Mouse (Mus musculus) embryonic facial prominence, embryonic 15.5 days (tissue): ENCODE results near the gene Apoh. TPM values are rescaled to one million over a fixed set of nuclear protein-coding genes. Genes with fewer than 3 reads are reported as not detected.

Source experiments
- polyA plus RNA-seq: library from polyadenylated mRNA; unstranded; fragments of >200 nt; fragmentation: Nextera tagmentation; extraction: Ambion mirVana; gene quantifications from 2 replicates; pipeline ENCODE4 v1.2.1, GENCODE M21; 2015

Gene Apoh
- polyA plus RNA-seq, 1 experiment from 2014 or later, result not detected

Other genes with a start within 250 kb of the Apoh start
- 7.8 and 9.7 TPM in 2 replicates for gene Prkca, start 574 bp downstream of the Apoh start, polyA plus RNA-seq
- 14.4 and 16.6 TPM in 2 replicates for gene Cep112, start 81.8 kb downstream of the Apoh start, polyA plus RNA-seq